Mouse (Mus musculus) heart, adult 11 months (tissue): ENCODE results near the gene Six5.
A peak's percentile ranks its signal among the peaks of the same experiment; 100 is the strongest.
"Not testable (repeated sequence)": the region's sequence is repeated elsewhere in the genome, so short reads cannot be mapped to it uniquely, and the experiment has no call there.

Source experiments
- DNase-seq: peaks from one replicate; pipeline ENCODE4 v3.0.0; 2022

Gene Six5

GRCm38 (mm10) chr7:19094471-19094825 lies at the start of gene Six5:
Gene Six5 (plus strand): TSS chr7:19094594.
- no peak for DNase-seq

GRCm38 (mm10) chr7:19044616-19045015 lies 49.8 kb upstream of the Six5 start:
- no peak for DNase-seq

- DNase-seq: peak; percentile 94
Measured at GRCm38 (mm10) chr7:19046286-19047069, 47.9 kb upstream of the Six5 start.

GRCm38 (mm10) chr7:19048006-19048527 lies 46.3 kb upstream of the Six5 start:
- peak; percentile 87 for DNase-seq

- peak; percentile 90 for DNase-seq
Measured at GRCm38 (mm10) chr7:19049252-19049651, 45.1 kb upstream of the Six5 start.

GRCm38 (mm10) chr7:19050172-19050571 lies 44.2 kb upstream of the Six5 start:
- peak; percentile 90 for DNase-seq

- DNase-seq: peak; percentile 93
Measured at GRCm38 (mm10) chr7:19051161-19051560, 43.2 kb upstream of the Six5 start.

- DNase-seq: peak; percentile 92
Measured at GRCm38 (mm10) chr7:19052345-19053135, 41.9 kb upstream of the Six5 start.

- DNase-seq: peak; percentile 89
Measured at GRCm38 (mm10) chr7:19053136-19053532, 41.3 kb upstream of the Six5 start.

- DNase-seq: peak; percentile 90
Measured at GRCm38 (mm10) chr7:19054047-19054776, 40.2 kb upstream of the Six5 start, which contains the start of gene Rsph6a. Gene Rsph6a (plus strand): TSS chr7:19054690.

GRCm38 (mm10) chr7:19054777-19055076 lies 39.7 kb upstream of the Six5 start:
- DNase-seq: no peak

GRCm38 (mm10) chr7:19055108-19055507 lies 39.3 kb upstream of the Six5 start:
- DNase-seq: peak; percentile 84

- DNase-seq: peak; percentile 78
Measured at GRCm38 (mm10) chr7:19057405-19057804, 37.0 kb upstream of the Six5 start.

GRCm38 (mm10) chr7:19065896-19066295 lies 28.5 kb upstream of the Six5 start:
- DNase-seq: no peak

GRCm38 (mm10) chr7:19067063-19067462 lies 27.3 kb upstream of the Six5 start:
- no peak for DNase-seq

- DNase-seq: peak; percentile 90
Measured at GRCm38 (mm10) chr7:19067935-19068334, 26.5 kb upstream of the Six5 start.

GRCm38 (mm10) chr7:19068707-19069106 lies 25.7 kb upstream of the Six5 start:
- DNase-seq: no peak

GRCm38 (mm10) chr7:19069500-19069899 lies 24.9 kb upstream of the Six5 start:
- no peak for DNase-seq

- DNase-seq: not testable (repeated sequence)
Measured at GRCm38 (mm10) chr7:19071024-19071423, 23.4 kb upstream of the Six5 start.

- DNase-seq: no peak
Measured at GRCm38 (mm10) chr7:19073504-19073903, 20.9 kb upstream of the Six5 start.

- no peak for DNase-seq
Measured at GRCm38 (mm10) chr7:19074494-19074893, 19.9 kb upstream of the Six5 start.

- peak; percentile 92 for DNase-seq
Measured at GRCm38 (mm10) chr7:19075231-19075630, 19.2 kb upstream of the Six5 start.
